In genomic region chr4:117813591-117814192, GRCm38 (mm10) we compare ENCODE assay signal across 12 mouse cellular contexts. TPM values are rescaled to one million over a fixed set of nuclear protein-coding genes. Genes with fewer than 3 reads are reported as not detected.
DNase-seq lines count a peak whose midpoint lies in the region; ATAC-seq and TF ChIP-seq lines count a peak whose summit lies in the region.
"Had no signal": no experiment of that assay in that cellular context is flagged by ENCODE, and none has a peak within 500 bp of the region (broad histone marks: within the 10 kb centered on the region; RNA-seq: fewer than 3 reads in every experiment).

No protein-coding gene starts in this region.

- H3K27ac ChIP-seq in heart, postnatal 0 days (ENCODE audit: low read depth): no peak overlapping the region
- H3K27ac ChIP-seq: limb, embryonic 15.5 days had no signal

- no peaks in the 10 kb centered on the region for H3K9me3 ChIP-seq in heart, postnatal 0 days (replicated peaks; ENCODE audit: control insufficient read depth, low read length)
- H3K9me3 ChIP-seq: limb, embryonic 15.5 days had no signal

- no peak for TF ChIP-seq CTCF in heart, postnatal 0 days (IDR thresholded peaks at IDR 0.05; ENCODE audit: low read depth)

- H3K27me3 ChIP-seq in heart, postnatal 0 days (ENCODE audit: control insufficient read depth, insufficient read depth, low read length): no peaks in the 10 kb centered on the region
- H3K27me3 ChIP-seq: limb, embryonic 15.5 days had no signal

- H3K36me3 ChIP-seq in heart, postnatal 0 days (replicated peaks; ENCODE audit: control insufficient read depth, insufficient read depth, low read length): no peaks in the 10 kb centered on the region
- H3K36me3 ChIP-seq: limb, embryonic 15.5 days had no signal

- no peak for TF ChIP-seq EP300 in heart, postnatal 0 days (IDR thresholded peaks at IDR 0.05; ENCODE audit: low read depth)

- peak; percentile 55; the same call in 1 of the 2 replicates for ATAC-seq in heart, postnatal 0 days (ENCODE audit: insufficient read depth, low read depth)
- no peak for ATAC-seq in megakaryocyte, adult 5-6 weeks (ENCODE audit: poor library complexity, severe bottlenecking)

- H3K4me1 ChIP-seq in heart, postnatal 0 days (ENCODE audit: control insufficient read depth, insufficient read depth): no peaks in the 10 kb centered on the region
- H3K4me1 ChIP-seq: limb, embryonic 15.5 days had no signal

- DNase-seq in adrenal gland, postnatal 10 days: peak; percentile 28
- DNase-seq in adrenal gland, postnatal 25 days: no peak
- peak; percentile 49 for DNase-seq in 416B (ENCODE audit: low read depth)
- DNase-seq in heart, postnatal 0 days (ENCODE audit: low spot score): peak; percentile 20
- DNase-seq in naive thymus-derived CD4-positive, alpha-beta T cell, adult 2 months (ENCODE audit: low read depth): peak; percentile 53
- no peak for DNase-seq in left cerebral cortex, adult 9 months (ENCODE audit: low spot score in 2 of 2)
- no peak for DNase-seq in gastrocnemius, adult 8-10 months (ENCODE audit: low spot score in 2 of 2)
- DNase-seq: cerebellum, postnatal 25 days had no signal

- H3K9ac ChIP-seq in heart, postnatal 0 days (replicated peaks; ENCODE audit: low read depth, low read length): 0 out of 2 replicates have a peak overlapping the region, but pooled peaks have one; percentile 15
- H3K9ac ChIP-seq: limb, embryonic 15.5 days had no signal

- H3K4me2 ChIP-seq in heart, postnatal 0 days (ENCODE audit: low read depth, low read length): no peak overlapping the region
- H3K4me2 ChIP-seq: limb, embryonic 15.5 days had no signal

- H3K4me3 ChIP-seq in heart, postnatal 0 days (ENCODE audit: low read depth, low read length): no peak overlapping the region
- H3K4me3 ChIP-seq: limb, embryonic 15.5 days had no signal

- WGBS in heart, postnatal 0 days: 41% methylated on average over 9 of the region's 9 CpGs

RNA-seq across cellular contexts. Expression of gene Slc6a9, which starts 20.6 kb away (rescaled TPM):
- 1 to 10 TPM; 8.6 to 9.2 TPM for total RNA-seq in adrenal gland, postnatal 10 days (2021)
- total RNA-seq in adrenal gland, postnatal 25 days (2021): 17.2 and 18.3 TPM in 2 replicates
- total RNA-seq in heart, postnatal 0 days (2014; rRNA removed; ENCODE audit: low replicate concordance): 2.1 and 3.6 TPM in 2 replicates
- polyA plus RNA-seq in heart, postnatal 0 days (2015; fragmentation: Nextera tagmentation; extraction: Ambion mirVana): 1.7 and 2.0 TPM in 2 replicates
- 0.76 and 2.6 TPM in 2 replicates for total RNA-seq in megakaryocyte, adult 5-6 weeks (2015)
- total RNA-seq in megakaryocyte, adult 5-6 weeks (2017): 1.9 and 6.1 TPM in 2 replicates
- total RNA-seq in gastrocnemius, adult 8-10 months (2022): 10 to 100 TPM in 1 of 4 experiments, 1 to 10 TPM in 3; 6.3 to 12.0 (median 8.8) TPM
- total RNA-seq: neutrophil, adult 5-6 weeks had no signal

RNA-seq across cellular contexts. Expression of gene Klf17, which starts 48.2 kb away (rescaled TPM):
- total RNA-seq in adrenal gland, postnatal 10 days (2021): not detected
- not detected in 2 replicates for total RNA-seq in adrenal gland, postnatal 25 days (2021)
- total RNA-seq in heart, postnatal 0 days (2014; rRNA removed; ENCODE audit: low replicate concordance): not detected in 2 replicates
- not detected in 2 replicates for polyA plus RNA-seq in heart, postnatal 0 days (2015; fragmentation: Nextera tagmentation; extraction: Ambion mirVana)
- not detected in 2 replicates for total RNA-seq in megakaryocyte, adult 5-6 weeks (2015)
- not detected in 2 replicates for total RNA-seq in megakaryocyte, adult 5-6 weeks (2017)
- not detected for total RNA-seq in gastrocnemius, adult 8-10 months (2022)
- total RNA-seq: gastrocnemius, adult 18-20 months; neutrophil, adult 5-6 weeks had no signal
- polyA plus RNA-seq: limb, embryonic 15.5 days had no signal

RNA-seq across cellular contexts. Expression of gene Ccdc24, which starts 58.7 kb away (rescaled TPM):
- under 1 TPM; 0.64 to 0.78 TPM for total RNA-seq in adrenal gland, postnatal 10 days (2021)
- 0.79 TPM in 1 of 2 replicates, not detected in the other for total RNA-seq in adrenal gland, postnatal 25 days (2021)
- total RNA-seq in heart, postnatal 0 days (2014; rRNA removed; ENCODE audit: low replicate concordance): 1.4 and 1.6 TPM in 2 replicates
- 0.27 and 0.45 TPM in 2 replicates for polyA plus RNA-seq in heart, postnatal 0 days (2015; fragmentation: Nextera tagmentation; extraction: Ambion mirVana)
- not detected in 2 replicates for total RNA-seq in megakaryocyte, adult 5-6 weeks (2015)
- not detected in 2 replicates for total RNA-seq in megakaryocyte, adult 5-6 weeks (2017)
- under 1 TPM in 2 of 4 experiments, not detected in 2; 0.24 to 0.56 TPM for total RNA-seq in gastrocnemius, adult 8-10 months (2022)
- total RNA-seq: neutrophil, adult 5-6 weeks had no signal

Comparison
In these comparisons a context has a peak if more than half of its experiments do, and no peak if none do; other contexts are left out.
1. DNase-seq: peak in adrenal gland, postnatal 10 days (single experiment), 416B (single experiment), heart, postnatal 0 days (single experiment) and naive thymus-derived CD4-positive, alpha-beta T cell, adult 2 months (single experiment); none in adrenal gland, postnatal 25 days (single experiment), left cerebral cortex, adult 9 months (0 of 2) and gastrocnemius, adult 8-10 months (0 of 2).